Mouse (Mus musculus) liver, adult 2 months (tissue): Measurements from ENCODE around the gene Syngr1. TPM values are rescaled to one million over a fixed set of nuclear protein-coding genes. Genes with fewer than 3 reads are reported as not detected.
A peak's percentile ranks its signal among the peaks of the same experiment; 100 is the strongest.

Experiments
- DNase-seq: peaks from one replicate; pipeline ENCODE4 v3.0.0-alpha.2; 2011; ENCODE audit warnings: low read depth, low spot score; ENCODE audit errors: extremely low read depth
- H3K27ac ChIP-seq: fragments of 200-500 bp; replicated peaks from 2 replicates; pipeline ENCODE4 v1.5.1; 2012; ENCODE audit warnings: low read depth, mild to moderate bottlenecking, control low read depth, inconsistent platforms, low read length; ENCODE audit not compliant: insufficient read depth
- H3K27me3 ChIP-seq: fragments of 200-500 bp; 2 replicates; pipeline ENCODE4 v1.6.1; 2012; ENCODE audit warnings: mild to moderate bottlenecking, moderate library complexity, low read length, inconsistent platforms; ENCODE audit not compliant: control insufficient read depth, insufficient read depth
- H3K36me3 ChIP-seq: fragments of 200-500 bp; 2 replicates; pipeline ENCODE4 v1.6.1; 2012; ENCODE audit warnings: low read length, inconsistent platforms; ENCODE audit not compliant: control insufficient read depth, insufficient read depth
- H3K4me1 ChIP-seq: fragments of 200-500 bp; 2 replicates; pipeline ENCODE4 v1.6.1; 2011; ENCODE audit warnings: low read length; ENCODE audit not compliant: control insufficient read depth, insufficient read depth
- H3K4me3 ChIP-seq: fragments of 200-500 bp; 2 replicates; pipeline ENCODE4 v1.5.1; 2011; ENCODE audit warnings: low read depth, mild to moderate bottlenecking, control low read depth, low read length, moderate library complexity; ENCODE audit not compliant: insufficient read depth
- H3K79me2 ChIP-seq: fragments of 200-500 bp; 2 replicates; pipeline ENCODE4 v1.6.1; 2012; ENCODE audit warnings: inconsistent platforms, mild to moderate bottlenecking, low read length, moderate library complexity; ENCODE audit not compliant: control insufficient read depth, insufficient read depth
- H3K9ac ChIP-seq: fragments of 200-500 bp; 2 replicates; pipeline ENCODE4 v1.6.1; 2012; ENCODE audit warnings: low read depth, mild to moderate bottlenecking, control low read depth, inconsistent platforms, low read length
- CTCF ChIP-seq: fragments of 200-500 bp; IDR thresholded peaks from 2 replicates; pipeline ENCODE4 v1.5.1; 2011; ENCODE audit warnings: low read depth, low read length, control low read depth
- POLR2A ChIP-seq: fragments of 200-500 bp; IDR thresholded peaks from 2 replicates; pipeline ENCODE4 v1.6.1; 2011; ENCODE audit warnings: low read length, control low read depth; ENCODE audit not compliant: insufficient read depth; ENCODE audit errors: extremely low read depth
- WGBS: fragments of 180-500 bp; shearing (Covaris S2); methylation state at CpG from one replicate; pipeline ENCODE4 v1.1.7; 2018; 5-methylcytosine and 5-hydroxymethylcytosine counted together
- polyA plus RNA-seq: library from polyadenylated mRNA; depleted of rRNA; stranded (reverse); fragments of >200 nt; gene quantifications from 2 replicates; pipeline ENCODE4 v1.2.3, GENCODE M21; 2012
- total RNA-seq: library from RNA; depleted of rRNA; stranded (reverse); fragments of >200 nt; gene quantifications from 2 replicates; pipeline ENCODE4 v1.2.3, GENCODE M21; 2014

The Syngr1 gene
- total and polyA plus RNA-seq, 2 experiments = 0.28 to 1.6 TPM

DNA sequence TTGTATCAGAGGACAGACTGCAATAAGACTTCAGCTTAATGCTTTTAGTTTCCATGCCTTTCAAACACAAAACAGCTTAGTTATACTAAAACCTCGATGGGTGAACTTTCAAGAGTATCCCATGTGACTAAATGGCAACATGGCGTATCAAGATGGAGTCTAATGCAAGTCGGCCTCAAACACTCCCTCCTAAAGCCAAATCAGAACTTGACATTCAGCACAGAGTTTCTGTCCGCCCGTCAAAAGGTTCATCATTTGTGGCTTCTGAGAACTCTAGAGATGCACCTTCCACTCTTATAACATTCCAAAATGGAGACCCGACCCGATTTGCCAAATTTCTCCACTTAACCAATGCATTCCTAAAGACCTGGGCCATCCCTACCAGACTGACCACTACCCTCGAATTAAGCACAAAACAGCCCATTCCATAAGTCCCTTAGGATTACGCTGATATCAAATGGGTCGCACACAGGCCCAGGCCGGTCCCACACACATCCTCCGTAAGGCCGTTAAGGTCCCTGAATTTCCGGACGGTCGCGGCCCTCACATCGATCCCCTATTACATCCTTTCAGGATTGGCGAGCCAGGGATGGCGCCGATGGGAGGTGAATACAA, 8.4 kb upstream of the Syngr1 start:
- H3K79me2 ChIP-seq = no peaks in the 10 kb centered on the region
- peak overlapping the region; percentile 85 for H3K27ac ChIP-seq
- TF ChIP-seq CTCF (no peak), POLR2A (no peak)
- H3K9ac ChIP-seq = peak overlapping the region; percentile 96
- peaks cover 10% of the 10 kb centered on the region for H3K4me1 ChIP-seq
- DNase-seq = peak; percentile 40
- no peaks in the 10 kb centered on the region for H3K27me3 ChIP-seq
- peak overlapping the region; percentile 93 for H3K4me3 ChIP-seq
- H3K36me3 ChIP-seq = peaks cover 43% of the 10 kb centered on the region
- WGBS = under 1% methylated on average over 21 of the region's 21 CpGs

DNA sequence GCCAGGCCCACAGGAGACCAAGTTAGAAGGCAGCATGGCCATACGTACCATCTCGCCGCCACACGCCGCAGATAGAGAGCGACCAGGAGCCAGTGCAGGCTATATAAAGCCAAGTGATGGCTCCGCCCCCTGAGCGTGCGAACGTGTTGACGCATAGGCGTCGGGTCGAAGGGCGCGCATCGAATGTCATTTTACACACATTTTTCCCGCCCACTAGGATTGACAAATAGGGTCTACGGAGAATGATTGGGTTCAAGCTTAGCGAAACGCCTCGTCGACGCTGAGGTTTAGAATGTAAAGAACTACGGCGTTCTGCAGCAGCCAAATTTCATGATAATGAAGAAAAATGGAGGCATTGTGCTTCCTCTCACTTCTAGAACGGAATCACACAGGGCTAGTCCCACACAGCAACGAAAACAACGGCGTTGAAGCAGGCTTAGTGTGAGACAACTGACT, 7.8 kb upstream of the Syngr1 start:
- DNase-seq = peak; percentile 97
- peak; percentile 15; the same call in 1 of the 2 replicates for TF ChIP-seq CTCF
- peak; percentile 100 for TF ChIP-seq POLR2A
- WGBS = under 1% methylated on average over 30 of the region's 30 CpGs
- no peaks in the 10 kb centered on the region for H3K79me2 ChIP-seq
- peaks cover 10% of the 10 kb centered on the region for H3K4me1 ChIP-seq
- no peaks in the 10 kb centered on the region for H3K27me3 ChIP-seq
- peak overlapping the region; percentile 85 for H3K27ac ChIP-seq
- H3K36me3 ChIP-seq = peaks cover 38% of the 10 kb centered on the region
- H3K4me3 ChIP-seq = peak overlapping the region; percentile 93
- peak overlapping the region; percentile 96 for H3K9ac ChIP-seq

DNA sequence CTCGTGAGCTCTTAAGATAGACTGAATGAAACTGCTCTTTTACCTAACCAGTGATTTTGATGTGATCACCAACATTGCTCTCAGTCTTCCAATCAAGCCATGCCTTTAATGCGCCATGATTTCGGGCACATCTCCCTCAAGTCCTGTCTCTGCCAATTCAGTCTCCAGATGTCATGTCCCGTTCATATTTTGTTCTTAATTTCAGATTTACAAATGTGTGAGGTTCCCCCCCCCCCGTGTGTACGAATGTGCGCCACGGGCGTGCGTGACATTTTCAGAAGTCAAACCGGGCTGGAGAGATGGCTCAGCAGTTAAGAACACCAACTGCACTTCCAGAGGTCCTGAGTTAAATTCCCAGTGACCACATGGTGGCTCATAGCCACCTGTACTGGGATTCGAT, 7.4 kb upstream of the Syngr1 start:
- H3K79me2 ChIP-seq = no peaks in the 10 kb centered on the region
- H3K4me1 ChIP-seq = peaks cover 10% of the 10 kb centered on the region
- peaks cover 33% of the 10 kb centered on the region for H3K36me3 ChIP-seq
- DNase-seq = no peak
- H3K27ac ChIP-seq = peak overlapping the region; percentile 80
- WGBS = 2% methylated on average over 12 of the region's 12 CpGs
- H3K4me3 ChIP-seq = peak overlapping the region; percentile 62
- peak overlapping the region; percentile 73 for H3K9ac ChIP-seq
- no peaks in the 10 kb centered on the region for H3K27me3 ChIP-seq
- TF ChIP-seq POLR2A (no peak), CTCF (no peak)

DNA sequence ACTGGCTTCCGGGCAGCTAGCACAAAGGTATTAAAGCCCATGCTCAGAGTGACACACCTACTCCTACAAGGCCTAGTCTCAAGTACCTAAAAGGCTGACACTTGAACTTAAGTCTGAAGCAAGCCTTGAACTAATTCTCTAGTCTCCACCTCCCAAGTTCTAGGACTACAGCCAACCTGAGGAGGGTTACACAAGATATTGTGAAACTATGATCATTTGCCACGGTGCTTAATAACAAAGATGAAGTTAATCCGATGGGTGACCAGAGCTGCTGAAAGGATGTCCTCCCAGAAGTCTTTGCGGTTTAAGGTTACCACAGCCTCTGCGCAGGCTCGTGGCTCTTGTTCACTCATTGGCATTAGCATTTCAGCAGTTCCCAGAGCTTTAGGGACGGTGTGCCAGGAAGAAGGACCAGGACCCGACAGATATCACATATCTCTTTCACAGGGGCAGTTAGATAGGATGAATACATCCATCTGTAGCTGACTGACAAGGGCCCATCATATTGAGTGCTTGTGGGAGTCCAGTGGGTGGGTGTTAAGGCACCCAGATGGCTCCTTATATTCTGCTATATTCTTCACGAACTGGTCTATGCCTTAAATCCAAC, 3.6 kb upstream of the Syngr1 start:
- H3K79me2 ChIP-seq = no peaks in the 10 kb centered on the region
- no peaks in the 10 kb centered on the region for H3K36me3 ChIP-seq
- no peak overlapping the region for H3K9ac ChIP-seq
- no peak overlapping the region for H3K4me3 ChIP-seq
- WGBS = 68% methylated on average over 9 of the region's 9 CpGs
- TF ChIP-seq CTCF (no peak), POLR2A (no peak)
- peaks cover 2% of the 10 kb centered on the region; the same call in 1 of the 2 replicates for H3K4me1 ChIP-seq
- H3K27me3 ChIP-seq = peaks cover 4% of the 10 kb centered on the region; the same call in 1 of the 2 replicates
- no peak overlapping the region for H3K27ac ChIP-seq
- DNase-seq = peak; percentile 78

DNA sequence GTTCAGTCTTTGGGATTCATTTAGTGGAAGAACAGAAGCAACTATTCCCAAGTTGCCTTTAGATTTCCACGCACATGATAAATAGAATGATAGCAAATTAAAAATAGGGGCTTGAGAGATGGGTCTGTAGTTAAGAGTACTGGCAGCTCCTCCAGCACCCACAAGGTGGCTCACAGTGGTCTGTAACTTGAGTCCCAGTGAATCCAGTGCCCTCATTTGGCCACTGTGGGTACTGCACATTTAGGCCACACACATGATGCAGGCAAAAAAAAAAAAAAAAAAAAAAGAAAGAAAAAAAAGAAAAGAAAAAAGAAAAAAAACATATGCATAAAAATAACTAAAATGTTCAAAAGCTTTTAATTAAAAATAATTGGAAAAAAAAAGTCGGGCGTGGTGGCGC, 2.5 kb upstream of the Syngr1 start:
- Histone ChIP-seq H3K36me3 (no peaks in the 10 kb centered on the region), H3K27me3 (peaks cover 4% of the 10 kb centered on the region; the same call in 1 of the 2 replicates), H3K4me1 (peaks cover 2% of the 10 kb centered on the region; the same call in 1 of the 2 replicates), H3K4me3 (no peak overlapping the region), H3K79me2 (no peaks in the 10 kb centered on the region), H3K9ac (no peak overlapping the region), H3K27ac (no peak overlapping the region)
- peak; percentile 61 for DNase-seq
- TF ChIP-seq POLR2A (no peak), CTCF (peak; percentile 86)
- 58% methylated on average over 4 of the region's 4 CpGs for WGBS

DNA sequence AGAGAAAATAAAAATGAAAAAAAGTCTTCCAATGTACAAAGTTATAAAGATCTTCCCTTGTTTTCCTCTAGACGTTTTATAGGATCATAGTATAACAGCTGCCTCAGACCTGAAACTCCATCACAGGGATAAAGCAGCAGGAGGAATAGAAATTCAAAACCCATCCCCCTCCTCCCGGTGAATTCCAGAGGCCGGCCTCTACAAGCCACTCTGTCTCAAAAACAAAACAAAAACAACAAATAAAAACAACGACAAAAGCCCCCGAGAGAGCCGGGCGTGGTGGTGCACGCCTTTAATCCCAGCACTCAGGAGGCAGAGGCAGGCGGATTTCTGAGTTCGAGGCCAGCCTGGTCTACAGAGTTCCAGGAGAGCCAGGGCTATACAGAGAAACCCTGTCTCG, 979 bp upstream of the Syngr1 start:
- no peak for DNase-seq
- Histone ChIP-seq H3K27ac (no peak overlapping the region), H3K79me2 (no peaks in the 10 kb centered on the region), H3K4me3 (no peak overlapping the region), H3K27me3 (peaks cover 4% of the 10 kb centered on the region; the same call in 1 of the 2 replicates), H3K9ac (no peak overlapping the region), H3K4me1 (peaks cover 2% of the 10 kb centered on the region; the same call in 1 of the 2 replicates), H3K36me3 (no peaks in the 10 kb centered on the region)
- TF ChIP-seq CTCF (no peak), POLR2A (no peak)
- 86% methylated on average over 11 of the region's 11 CpGs for WGBS
